Mouse (Mus musculus) cerebellum, adult 9-10 months (tissue): ENCODE results near the gene 1700123O20Rik.

ENCODE experiments used
- DNase-seq: peaks from one replicate; pipeline ENCODE4 v3.0.0; 2022

1700123O20Rik gene

DNA sequence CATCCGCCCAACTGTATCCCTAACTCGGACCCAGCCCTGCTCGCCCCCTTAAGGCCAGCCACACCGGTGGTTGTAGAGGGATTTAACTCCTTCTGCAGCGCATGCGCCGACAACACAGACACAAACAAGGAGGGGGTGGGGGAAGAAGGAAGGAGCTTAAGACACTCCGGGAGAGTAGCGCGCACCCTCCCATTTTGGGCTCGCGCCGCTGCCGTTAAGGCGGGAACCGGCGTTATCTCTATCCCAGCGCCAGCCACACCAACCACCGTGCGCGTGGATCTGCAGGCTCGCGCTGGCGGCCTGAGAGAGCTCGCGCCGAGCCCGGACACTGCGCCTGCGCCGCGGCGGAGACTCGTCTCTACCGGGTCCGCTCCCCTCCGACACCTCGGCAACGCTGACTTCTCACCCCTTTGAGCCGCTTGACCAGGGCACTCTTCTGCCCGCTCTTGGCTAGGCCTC, at the start of gene 1700123O20Rik:
Gene 1700123O20Rik, plus strand, starts transcription at position 154 of the 459 bp plus-strand sequence.
- peak; percentile 88 for DNase-seq

DNA sequence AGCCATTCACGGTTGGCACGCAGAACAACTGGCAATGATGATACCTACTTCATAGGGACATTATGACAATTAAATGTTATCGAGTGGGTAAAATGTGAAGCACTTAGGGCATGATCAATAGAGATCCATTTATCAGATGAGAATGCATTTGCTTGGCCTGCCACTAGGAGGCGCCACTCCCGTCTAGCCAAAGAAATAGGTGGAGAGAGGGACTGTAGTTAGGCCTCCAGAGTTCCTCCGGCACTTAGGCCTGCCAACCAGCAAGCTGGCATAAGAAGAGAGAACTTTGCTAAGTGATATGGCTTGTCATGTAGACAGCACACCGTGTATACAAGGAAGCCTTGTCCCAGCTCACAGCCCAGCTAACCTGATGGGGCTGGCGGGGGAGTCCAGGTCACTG, 49.1 kb upstream of the 1700123O20Rik start:
- peak; percentile 47 for DNase-seq

DNA sequence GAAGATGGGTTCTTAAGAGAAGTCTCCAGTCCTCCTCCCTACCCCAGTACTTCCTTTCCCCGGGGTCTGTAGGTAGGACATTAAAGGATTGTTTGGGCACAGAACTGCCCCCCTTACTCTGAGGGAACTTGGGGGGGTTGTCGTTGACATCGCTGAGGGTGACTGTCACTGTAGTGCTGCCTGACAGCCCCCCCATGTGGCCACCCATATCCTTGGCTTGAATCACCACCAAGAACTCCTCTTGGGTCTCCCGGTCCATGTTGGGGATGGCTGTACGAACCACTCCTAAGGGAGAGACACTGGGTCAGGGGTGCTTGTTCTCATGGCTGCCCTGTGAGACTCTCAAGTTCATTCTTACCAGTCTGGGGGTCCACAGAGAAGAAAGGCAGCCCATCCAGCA, 47.8 kb upstream of the 1700123O20Rik start:
- no peak for DNase-seq

DNA sequence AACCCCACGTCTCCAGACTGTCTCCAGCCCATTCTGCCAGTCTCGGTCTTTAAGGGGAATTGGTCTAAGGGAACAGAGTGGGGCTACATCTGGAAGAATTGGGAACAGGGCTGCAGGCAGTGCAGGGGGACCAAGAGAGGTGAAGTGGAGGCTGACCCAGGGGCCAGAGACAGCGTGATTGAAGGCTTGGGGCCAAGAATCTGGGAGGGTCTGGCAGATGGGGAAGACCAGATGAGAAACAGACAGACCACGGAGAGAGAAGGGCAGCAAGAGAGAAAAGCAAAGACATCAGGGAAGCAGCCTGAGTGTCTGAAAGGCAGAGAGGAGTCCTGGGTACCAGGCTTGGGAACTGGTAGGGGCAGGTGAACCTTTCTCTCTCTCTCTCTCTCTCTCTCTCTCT, 45.9 kb upstream of the 1700123O20Rik start:
- no peak for DNase-seq

DNA sequence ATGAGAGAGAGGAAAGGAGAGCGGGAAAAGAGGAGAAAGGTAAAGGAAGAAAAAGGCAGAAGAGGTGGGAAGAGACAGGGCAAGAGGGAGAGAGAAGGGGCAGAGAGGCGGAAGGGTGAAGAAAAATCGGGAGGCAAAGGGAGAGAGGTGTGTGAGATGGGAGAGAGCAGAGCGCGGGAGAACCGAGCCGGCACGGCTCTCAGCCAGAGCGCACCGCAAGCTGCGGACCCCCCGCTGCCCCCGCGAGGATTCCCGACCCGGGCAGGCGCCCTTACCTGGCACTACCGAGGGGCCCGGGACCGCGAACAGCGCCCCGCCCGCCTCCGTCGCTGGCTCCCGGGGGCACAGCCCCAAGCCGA, 45.1 kb upstream of the 1700123O20Rik start, which contains the start of gene Gm17606:
Gene Gm17606, plus strand, starts transcription at position 7 of the 359 bp plus-strand sequence.
- DNase-seq: no peak

DNA sequence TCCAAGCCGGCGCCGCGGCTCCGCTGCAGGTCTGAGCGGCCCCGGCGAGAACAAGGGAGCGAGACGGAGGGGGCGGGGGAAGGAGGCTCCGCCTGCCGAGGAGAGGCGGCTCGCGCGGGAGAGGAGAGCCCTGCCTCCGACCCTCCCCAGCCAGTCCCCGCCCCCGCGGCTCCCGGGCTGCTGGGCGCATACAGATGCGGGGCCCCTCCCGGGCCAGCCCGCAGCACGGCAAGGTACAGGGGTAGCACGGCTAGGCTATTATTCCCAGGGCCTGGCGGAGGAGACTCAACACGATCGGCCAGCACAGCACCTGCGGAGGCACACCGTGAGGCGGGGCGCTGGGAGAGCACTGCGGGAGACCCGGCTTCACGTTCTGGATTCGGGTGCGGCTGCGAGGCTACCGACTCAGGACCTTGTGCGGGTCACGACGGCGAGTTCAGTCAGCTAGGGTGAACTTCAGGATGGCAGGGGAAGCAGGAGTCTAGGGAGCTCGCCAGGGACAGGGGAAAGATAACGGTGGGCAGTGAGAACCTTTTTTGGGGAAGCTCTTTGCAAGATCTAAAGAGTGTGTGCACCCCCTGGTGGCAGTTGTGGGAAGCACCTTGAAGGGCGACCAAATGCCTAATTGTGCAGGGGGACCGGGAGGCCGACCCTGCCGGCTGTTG, 44.6 kb upstream of the 1700123O20Rik start, which contains the start of gene Cdh24:
Gene Cdh24, minus strand, starts transcription at position 60 of the 665 bp plus-strand sequence.
- peak; percentile 87 for DNase-seq

DNA sequence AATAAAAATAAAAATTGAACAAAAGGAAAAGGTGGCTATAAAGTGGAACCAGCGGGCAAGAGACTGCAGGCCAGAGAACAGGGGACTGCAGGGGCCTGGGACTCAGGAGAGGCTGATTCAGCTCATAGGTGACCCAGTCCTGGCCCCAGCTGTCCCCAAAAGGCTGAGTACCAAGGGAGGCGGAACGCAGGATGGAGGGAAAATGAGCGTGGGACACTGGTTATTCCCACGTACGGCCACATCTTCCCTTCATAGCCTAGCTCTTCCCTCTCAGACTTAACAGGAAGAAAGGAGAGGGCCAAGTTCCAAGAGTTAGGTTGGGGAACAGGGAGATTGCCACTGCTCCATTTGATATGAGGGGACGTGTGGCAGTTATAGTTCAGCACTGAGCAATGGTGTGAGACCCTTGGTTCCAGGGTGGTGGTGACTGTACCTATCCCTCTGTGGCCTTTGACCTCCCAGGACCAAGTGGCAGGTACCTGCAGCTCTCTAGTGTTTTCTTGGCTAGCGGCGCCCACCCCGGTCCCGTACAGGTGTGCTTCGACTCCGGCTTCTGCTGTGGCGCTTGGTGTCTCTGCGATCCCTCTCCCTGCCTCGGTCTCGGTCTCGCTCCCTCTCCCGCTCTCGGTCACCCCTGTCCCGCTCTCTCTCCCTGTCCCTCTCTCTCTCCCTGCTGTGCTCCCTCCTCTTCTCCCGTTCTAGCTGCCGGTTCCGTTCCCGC, 43.6 kb upstream of the 1700123O20Rik start:
- DNase-seq: no peak

DNA sequence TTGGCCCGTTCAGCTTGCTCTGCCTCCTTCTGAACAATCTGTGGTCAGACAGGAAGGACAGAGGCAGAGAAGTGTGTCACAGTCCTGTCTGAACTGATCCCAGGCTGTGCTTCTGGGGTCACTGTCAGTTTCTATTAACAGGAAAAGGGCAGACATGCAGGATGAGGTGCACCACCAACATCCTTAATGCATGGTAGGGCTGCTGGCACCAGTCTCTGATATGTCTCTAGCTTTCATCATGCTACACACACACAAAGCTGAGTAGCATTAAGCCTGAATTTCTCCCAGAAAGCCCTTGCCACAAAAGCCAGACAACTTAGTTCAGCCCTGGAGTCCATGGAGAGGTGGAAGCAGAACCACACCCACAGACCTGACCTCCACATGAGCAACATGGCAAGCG, 43.0 kb upstream of the 1700123O20Rik start:
- DNase-seq: no peak

DNA sequence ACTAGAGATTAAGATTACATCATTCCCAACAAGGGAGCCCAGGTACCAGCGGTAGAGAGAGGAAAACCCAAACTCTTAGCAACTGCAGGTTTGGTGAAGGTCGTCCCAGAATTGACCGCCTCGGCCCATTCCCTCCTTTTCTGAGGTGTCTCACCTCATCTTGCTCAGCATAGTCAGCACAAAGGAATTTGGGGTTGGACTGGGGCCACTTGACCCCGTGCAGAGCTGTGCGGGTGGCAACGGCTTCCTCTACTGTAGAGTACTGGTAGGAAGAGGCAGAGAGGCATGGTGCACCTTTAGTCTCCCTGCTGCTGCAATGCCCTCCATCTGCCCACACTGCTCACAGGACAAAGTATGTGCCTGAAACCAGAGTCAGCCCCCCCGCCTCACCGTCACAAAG, 41.7 kb upstream of the 1700123O20Rik start:
- no peak for DNase-seq

DNA sequence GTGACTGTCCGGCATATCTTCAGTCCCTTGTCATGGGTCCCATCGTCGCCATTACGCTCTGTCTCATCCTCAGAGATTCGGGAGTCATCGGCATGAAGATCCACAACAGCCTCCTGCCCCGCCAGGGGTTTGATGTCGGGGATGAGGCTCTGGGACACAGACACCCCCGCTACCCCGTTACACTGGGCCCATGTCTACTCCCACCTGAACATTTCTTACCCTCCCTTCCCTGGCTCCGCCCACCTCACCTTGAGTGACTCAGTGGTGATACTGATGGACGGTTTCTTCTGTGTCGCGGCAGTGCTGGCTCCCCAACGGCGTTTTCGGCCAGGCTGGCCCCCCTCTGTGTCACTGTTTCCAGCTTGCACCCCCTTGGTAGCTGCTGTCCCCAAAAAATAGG, 39.6 kb upstream of the 1700123O20Rik start:
- DNase-seq: no peak

DNA sequence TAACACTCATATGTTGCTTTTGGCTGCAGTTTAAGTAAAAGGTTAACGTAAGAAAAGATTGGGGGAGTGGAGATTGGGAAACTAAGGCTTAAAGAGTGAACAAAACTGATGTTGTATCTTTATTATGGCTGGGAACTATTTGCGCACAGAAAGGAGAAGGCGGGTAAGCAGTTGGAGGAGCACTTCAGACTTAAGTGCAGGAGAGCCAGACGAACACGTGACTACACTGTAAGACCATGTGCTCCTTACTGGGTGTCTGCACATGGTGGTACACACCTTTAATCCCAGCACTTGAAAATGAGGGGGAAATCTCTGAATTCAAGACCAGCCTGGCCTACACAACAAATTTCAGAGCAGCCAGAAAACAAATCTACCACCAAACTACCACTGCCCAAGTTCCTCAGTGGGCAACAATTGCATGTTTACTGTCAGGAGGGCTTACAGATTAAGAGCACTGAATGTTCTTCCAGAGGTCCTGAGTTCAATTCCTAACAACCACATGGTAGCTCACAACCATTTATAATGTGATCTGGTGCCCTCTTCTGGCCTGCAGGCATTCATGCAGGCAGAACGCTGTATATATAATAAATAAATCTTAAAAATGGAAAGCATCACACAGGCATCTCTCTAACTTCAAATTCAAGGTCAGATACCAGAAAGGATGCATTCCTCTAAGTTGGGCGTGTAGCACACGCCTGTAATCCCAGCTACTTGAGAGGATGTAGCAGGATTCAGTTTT, 38.9 kb upstream of the 1700123O20Rik start:
- no peak for DNase-seq

DNA sequence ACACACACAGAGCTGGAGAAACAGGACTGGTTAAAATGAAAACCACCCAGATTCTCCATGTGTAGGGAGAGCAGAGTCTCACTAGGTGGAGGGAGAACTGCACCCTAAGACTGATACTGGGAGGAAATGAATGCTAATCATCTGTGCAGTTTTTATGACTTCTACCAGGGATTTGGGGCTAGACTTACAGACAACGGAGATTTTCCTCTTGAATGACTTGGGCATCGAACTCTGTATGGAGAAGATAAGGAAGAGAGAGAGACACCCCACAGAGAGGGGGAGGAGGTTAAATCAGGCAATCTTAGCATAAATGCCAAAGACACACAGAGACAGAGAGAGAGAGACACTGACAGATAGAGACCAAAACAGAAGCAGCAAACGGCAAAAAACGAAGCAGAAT, 38.1 kb upstream of the 1700123O20Rik start:
- DNase-seq: no peak

DNA sequence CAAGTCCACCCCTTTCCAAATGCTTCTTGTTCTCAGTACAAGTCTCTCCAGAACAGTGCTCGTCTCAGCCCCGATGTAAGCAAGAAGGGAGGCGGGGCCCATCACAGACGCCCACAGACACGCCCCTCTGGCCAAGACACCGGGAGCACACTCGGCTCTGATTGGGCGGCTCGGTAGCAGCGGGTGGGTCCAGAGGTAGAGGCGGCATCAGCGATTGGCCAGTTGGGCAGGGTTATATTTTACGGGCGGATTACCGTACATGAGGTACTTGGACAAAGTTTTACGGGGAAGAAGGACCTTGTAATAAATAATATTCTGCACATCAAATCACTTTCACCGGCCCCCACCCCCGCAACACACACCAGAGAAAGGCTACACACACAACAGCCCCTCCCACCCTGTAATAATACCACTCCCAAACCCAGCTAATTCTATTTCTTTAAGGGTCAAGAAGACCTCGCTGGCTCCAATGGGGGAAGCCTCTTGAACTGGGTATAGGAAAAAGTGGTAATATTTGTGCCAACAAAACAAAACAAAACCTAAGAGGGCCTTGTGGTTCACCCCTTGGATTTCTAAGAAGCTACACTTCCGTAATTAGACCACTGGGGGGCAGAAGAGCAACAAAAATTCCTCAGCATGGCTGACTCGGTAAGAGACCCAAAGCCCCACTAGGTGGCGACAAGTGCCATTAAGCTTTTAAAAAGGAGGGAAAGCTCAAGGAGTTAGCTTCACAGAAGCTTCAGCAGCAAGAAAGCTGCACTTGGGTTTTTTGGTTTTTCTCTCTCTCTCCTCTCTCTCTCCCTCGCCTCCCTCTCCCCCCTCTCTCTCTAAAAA, 35.2 kb upstream of the 1700123O20Rik start:
- peak; percentile 91 for DNase-seq

DNA sequence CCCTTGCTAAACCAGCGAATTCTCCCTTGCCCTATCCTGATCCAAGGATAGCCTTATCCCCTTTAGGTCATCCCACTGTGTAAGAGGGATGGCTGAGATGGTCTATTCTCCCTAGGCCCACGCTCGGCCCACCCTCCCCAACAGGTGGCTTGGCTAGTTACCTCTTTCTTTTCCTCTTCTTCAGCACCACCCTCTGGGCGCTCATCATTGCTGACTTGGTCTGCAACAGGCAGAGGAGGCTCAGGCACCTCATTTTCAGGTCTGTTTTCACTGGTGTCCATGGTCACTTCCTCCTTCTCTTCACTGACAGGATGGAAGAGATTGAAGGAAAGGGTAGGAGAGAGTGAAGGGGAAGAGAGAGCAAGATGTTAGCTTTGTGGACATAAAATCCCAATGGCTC, 34.5 kb upstream of the 1700123O20Rik start:
- DNase-seq: no peak

DNA sequence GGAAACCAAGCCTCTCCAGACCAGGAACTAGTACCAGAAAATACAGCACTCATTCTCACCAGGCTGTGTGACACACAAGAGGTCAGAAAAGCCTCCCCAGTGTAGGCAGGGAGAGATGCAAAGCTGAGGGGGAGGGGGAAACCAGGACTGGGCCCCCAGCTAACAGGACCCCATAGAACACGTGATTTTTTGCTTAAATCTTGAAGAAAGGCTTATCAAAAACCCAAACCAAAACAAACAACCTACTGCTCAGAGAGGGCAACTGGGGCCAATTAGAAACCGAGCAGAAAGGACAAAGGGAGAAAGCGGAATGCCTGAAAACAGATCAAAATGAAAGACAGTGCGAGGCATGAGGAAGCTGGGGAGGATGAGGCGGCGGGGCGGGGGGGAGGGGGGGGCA, 33.2 kb upstream of the 1700123O20Rik start:
- no peak for DNase-seq

DNA sequence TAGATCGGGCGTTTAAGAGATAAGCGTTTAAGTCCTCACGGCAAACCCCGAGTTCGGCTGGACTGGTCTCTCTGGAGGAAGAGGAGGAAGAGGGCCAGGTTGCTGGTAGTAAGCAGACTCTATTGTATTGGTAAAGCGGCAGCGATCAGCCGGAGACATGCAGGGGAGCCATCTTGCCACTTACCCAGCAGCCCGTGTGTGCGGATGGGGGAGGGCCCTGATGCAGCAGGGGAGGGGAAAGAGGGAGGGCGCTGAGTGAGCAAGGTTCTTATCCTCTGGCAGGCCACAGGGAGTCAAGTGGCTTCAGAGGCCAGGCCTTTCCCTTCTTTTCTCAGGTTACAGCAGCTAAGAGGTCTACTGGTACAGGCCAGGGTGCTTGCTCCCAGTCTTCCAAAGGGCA, 32.5 kb upstream of the 1700123O20Rik start:
- DNase-seq: peak; percentile 87

DNA sequence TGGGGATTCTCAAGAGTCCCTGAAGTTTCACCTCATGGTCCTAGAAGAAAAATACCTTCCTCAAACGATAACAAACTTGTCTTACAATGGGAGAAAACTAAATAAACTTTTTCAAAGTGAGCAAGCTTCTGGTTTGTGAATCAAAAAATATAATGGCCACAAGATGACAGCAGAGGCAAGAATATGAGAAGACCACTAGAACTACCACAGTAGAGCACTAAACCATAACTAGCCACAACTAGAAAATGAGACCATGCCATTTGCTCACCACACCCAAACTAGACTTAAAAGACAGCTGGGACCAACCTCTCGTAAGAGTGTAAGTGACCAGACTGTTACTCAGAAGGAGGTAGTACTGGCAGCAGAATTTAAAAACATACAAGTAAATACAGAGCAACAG, 26.0 kb upstream of the 1700123O20Rik start:
- DNase-seq: no peak

DNA sequence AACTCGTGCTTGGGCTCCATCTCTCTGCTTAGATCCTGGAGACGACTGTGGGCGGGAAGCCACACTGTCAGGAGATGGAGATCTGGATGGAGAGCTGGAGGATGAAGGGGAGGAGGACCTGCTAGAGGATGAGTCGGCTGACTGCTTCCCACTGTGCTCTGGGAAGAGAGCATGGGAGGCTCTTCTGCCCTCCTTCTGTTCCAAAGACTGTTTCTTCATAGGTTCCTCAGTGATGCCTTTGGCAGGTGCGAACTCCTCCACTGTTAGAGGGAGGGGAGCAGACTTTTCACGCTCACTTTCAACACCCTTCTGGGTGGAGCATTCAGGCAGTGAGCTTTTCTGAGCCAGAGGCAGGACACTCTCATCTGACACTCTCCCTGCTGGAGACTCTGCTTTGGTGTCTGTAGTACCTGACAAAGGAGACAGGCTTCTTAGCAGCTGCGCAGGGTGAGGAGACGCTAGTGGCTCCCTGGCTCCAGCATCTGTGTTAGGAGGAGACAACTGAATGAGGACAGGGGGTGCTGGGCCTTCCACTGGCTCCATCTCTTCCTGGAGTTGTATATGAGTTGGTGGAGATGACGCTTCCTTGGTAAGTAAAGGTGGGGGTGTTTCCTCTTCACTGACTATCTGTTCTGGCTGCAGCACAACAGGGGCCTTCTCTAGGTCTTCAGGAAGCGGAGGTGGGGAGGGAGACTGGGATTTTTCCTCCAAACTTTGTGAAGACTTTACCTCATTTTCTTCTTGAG, 21.4 kb upstream of the 1700123O20Rik start:
- DNase-seq: no peak

DNA sequence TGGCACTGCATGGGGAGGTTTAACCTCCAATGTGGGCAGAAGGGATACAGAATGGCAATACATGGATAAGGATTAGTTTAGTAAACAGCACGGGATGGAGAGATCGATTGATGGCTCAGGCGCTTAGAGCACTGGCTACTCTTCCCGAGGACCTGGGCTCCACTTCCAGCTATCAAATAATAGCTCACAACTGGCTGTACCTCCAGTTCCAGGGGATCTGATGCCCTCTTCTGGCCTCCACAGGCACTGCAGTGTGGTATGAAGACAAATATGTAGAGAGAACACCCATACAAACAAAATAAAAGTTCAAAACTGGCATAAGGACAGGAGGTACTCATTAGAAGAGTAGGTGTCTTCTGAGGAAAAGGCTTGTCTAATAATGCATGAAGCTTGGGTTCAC, 16.6 kb upstream of the 1700123O20Rik start:
- peak; percentile 48 for DNase-seq

DNA sequence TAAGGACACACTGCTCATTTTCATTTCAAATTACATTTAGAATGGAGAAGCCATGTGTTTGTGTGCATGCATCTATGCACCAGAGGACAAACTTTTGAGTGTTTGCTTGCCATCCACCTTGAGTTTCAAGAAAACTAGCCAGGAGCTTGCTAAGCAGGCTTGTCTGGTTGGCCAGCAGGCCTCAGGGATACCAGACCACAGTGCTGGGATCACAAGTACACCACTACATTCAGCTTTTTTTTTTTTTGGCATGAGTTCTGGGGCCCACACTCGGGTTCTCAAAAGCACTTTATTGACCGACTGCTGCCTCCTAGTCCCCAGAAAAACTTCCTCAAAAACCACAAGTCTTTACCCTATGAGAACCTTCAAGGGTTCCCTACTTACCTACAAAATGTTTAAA, 11.7 kb upstream of the 1700123O20Rik start:
- no peak for DNase-seq

DNA sequence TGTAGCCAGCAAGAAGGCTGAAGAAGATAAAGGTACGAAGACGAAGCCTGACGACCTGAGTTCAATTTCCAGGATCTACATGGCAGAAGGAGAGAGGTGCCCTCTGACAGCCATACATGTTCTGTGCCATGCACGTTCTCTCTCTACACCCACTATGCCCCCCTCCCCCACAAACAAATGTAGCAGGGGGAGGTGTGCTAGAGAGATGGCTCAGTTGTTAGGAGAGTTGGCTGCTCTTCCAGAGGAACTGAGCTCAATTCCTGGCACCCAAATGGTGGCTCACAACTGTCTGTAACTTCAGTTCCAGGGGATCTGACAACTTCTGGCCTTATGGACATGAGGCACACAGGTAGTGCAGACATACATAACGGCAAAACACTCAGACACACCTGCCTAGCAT, 9.7 kb upstream of the 1700123O20Rik start:
- no peak for DNase-seq
